Mouse (Mus musculus) ovary, postnatal 36 days (tissue): ENCODE measurements around the gene Utp6.
A peak's percentile ranks its signal among the peaks of the same experiment; 100 is the strongest.

Source experiments
- DNase-seq: peaks from one replicate; pipeline ENCODE4 v3.0.0; 2022; ENCODE audit warnings: low spot score, mixed read lengths

The Utp6 gene

GRCm38 (mm10) chr11:79961346-79962124 is 655 bp downstream of the Utp6 start:
- DNase-seq: no peak

DNA sequence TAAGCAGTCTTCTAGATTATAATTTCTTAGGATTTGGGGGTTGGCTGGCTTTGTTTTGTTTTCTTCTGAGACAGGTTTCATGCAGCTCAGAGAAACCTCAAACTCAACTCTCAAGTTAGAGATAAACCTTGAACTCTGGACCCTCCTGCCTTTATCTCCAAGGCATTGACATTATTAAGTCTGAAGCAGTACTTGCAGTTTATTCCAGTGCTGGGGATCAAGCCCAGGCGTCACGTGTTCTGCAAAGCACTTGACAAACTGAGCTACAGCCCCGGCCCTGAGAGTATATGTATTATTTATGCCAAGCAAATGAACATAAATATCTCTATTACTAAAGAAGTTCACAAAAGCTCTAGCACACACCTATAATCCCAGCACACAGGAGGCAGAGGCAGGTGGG is 14.9 kb downstream of the Utp6 start:
- DNase-seq: no peak

DNA sequence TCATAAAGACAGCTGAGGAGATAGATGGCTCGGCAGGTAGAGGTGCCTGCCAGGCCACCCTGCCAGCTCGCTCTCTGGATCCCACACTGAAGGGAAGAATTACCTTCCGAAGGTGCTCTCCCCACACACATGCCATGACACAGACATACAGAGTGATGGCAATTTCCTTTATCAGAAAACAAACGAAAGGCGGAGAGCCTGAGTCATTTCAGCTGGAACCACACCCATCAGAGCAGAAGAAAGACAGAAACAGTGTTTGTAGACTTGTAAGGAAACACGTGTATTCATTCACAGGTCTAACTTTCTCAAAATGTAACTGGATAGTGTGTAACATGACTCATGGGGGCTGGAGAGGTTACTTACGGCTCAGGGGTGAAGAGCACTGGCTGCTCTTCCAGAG is 18.6 kb downstream of the Utp6 start:
- no peak for DNase-seq

DNA sequence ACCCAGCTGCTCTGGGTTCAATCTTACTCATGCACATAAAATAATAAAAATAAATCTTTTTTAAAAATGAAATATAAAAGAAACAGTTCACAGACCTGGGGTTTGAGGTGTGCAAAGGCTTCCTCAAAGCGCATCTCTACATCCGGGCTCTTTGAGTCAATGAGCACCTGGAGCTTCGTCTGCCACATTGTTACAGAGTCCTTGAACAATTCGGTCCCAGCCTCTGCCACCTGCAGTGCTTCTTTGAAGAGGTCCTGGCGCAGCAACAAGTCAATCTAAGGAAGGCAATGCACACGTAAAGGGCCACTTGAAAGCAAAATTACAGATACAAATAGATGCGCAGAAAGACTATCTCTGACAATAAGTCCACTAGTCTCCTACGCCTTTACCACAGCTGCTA is 19.1 kb downstream of the Utp6 start:
- DNase-seq: no peak

- DNase-seq: no peak
Observed at GRCm38 (mm10) chr11:79935766-79936165, 26.4 kb downstream of the Utp6 start.

DNA sequence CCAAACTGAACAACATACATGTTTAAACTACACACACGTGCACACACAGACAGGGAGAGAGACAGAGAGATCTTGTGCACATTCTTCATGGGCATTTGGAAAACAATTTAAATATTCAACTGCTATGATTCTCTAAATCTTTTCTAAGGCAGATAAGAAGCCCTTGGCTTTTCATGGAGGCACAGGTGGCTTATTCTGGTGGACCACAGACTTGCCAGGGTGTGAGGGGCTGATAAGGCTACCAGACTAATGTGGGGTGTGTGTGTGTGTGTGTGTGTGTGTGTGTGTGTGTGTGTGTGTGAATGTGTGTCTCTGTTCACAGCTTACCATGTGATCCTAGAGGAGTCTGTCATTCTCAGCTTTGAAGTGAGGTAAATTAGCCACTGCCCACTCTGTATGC is 39.4 kb downstream of the Utp6 start:
- DNase-seq: no peak

GRCm38 (mm10) chr11:79922157-79922556 is 40.0 kb downstream of the Utp6 start:
- no peak for DNase-seq

- DNase-seq: no peak
Observed at GRCm38 (mm10) chr11:79920505-79921025, 41.6 kb downstream of the Utp6 start.

GRCm38 (mm10) chr11:79919685-79920504 is 42.3 kb downstream of the Utp6 start:
- DNase-seq: peak; percentile 74

DNA sequence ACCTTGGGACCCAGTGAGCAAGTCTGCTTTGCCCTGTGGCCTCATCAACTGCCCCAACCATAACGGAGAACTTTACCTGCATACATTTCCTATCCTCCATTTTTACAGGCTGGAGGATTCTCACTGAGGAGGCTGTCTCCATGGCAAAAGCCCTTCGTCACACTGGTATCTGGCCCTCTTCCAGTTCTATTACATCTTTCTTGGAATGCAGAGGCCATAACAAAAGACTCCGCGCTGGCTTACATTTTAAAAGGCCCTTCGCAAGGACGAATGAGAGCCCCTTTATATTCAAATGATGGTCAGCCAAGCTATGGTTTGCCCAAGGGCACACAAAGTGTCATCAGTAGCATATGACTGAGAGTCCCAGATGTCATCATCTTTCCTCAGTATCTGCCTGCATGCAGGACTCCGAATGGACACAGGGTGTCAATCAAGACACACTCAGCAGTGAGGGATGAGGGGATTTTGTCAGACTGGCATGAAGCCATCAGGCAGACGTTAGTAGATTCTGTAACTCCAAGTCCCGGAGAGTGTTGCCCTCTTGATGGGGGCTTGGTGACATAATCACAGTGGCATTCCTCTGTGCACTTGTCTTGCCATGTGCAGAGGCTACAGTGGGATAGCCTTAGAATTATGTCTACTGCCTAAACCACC is 46.4 kb downstream of the Utp6 start:
- no peak for DNase-seq

DNA sequence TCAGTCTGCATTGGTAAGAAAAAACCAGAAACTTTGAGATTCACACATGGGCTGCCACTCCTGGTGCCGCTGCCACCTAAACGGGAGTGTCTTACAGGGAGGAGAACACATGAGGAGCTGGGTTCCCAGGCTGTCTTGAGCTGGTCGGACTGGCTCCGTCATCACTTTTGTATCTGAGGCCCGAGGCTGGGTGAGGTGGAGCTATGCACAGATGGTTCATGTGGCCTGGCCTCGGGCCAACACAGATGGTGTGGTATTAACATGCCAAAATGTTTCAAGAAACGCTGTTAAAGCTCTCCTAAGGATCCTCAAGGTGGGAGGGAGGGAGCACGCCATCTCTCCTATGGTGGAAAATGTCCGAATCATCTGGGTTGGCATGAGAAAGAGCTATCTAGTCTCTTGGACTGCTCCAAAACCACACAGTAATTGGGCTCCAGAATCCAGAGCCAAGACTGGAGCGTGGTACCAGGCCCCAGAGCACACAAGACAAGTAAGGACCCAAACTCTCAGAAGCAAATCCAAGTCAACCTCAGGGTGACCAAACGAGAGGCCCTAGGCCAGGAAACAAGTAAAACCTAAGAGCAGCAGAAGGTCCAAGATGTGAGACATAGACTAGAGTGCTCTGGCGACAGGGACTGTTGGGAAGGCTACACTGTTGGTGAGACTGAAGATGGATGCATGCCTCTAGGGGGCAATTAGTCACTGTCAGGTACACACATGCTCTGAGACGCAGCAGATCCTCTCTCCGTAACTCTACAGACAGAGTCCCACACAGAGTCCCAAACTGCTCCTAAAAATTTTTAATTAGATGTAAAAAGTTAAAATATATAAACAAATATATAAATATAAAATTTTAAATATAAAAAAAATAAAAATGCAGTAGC is 53.3 kb downstream of the Utp6 start:
- peak; percentile 17 for DNase-seq

- no peak for DNase-seq
Observed at GRCm38 (mm10) chr11:79906920-79907319, 55.3 kb downstream of the Utp6 start.

DNA sequence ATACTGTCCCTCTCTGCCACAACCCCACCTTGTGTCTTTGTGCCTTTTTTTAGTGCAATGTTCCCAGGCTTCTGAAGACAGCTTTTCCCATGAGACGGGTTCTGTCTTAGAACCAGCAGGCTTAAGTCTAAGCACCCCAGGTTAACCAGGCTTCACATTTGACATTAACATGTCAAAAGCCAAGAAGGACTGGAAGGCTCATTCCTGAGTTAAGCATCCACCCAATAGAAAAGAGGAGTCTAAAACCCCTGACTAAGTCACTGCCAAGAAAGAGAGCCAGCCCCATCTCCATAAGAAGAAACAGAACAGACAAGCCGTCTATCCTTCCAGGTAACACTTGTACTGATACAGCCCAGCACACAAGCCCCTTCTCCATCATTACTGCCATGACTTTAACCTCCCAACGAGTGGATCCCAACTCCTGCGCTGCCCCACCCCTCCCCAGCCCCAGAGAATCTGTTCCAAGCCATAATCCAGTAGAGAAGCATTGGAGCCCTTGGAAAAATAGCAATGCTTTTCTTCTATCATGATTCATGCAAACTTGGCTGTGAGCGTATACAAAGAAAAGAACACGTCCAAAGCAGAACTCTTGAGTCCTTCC is 59.2 kb downstream of the Utp6 start:
- no peak for DNase-seq

DNA sequence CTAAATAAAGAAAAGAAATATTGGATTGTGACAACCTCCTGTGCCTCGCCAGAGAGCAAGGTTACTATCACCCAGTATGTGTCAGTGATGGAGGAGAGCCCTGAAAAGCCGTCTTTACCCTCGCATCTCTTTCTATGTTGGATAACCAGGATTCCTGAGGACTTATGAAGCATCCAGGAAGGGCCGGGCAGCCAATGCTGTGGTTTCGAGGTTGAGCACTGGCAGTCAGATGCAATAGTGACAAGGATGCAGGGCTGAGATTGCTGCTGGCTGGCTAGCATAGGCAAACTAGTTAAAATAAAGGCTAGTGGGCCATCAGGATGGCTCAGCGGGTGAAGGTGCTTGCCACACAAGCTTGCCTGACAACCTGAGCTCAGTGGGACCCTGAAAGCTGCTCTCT is 61.0 kb downstream of the Utp6 start:
- DNase-seq: no peak

DNA sequence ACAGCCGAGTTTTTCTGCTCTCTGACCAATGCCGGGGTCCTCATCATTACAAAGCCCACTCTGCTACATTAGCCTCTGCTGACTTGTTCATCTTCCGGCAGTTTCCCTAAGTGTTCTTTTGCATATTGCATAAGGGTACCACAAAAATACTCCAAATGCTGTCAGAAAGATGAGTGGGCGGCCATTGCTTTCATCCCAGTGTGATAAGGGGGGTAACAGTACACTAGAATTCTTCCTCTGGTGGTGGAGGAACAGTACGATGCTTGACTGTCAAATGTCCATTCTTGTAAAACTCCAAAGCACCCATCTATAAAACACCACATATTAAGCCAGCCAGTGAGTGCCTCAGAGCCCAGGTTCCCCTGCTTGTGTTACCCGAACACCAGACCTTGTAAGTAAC is 69.9 kb downstream of the Utp6 start:
- DNase-seq: no peak

DNA sequence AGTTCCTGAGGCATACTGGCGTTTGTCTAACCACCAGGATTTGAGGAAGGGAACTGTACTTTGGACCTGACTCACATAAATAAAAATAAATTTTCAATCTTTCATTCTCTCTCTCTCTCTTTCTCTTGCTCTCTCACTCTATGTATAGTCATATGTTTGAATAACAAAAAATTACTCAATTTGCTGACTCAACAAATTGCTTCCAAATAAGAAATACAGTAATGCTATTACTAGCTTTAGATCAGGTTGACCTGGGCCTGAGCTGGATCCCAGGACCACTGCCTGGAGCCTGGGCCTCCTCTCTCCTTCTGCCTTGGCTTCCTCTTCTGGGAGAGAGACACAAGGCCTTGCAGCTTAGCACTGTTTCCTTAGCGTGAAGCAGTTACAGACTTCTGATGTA is 71.4 kb downstream of the Utp6 start:
- DNase-seq: no peak

- DNase-seq: no peak
Observed at GRCm38 (mm10) chr11:79886961-79887360, 75.2 kb downstream of the Utp6 start.

DNA sequence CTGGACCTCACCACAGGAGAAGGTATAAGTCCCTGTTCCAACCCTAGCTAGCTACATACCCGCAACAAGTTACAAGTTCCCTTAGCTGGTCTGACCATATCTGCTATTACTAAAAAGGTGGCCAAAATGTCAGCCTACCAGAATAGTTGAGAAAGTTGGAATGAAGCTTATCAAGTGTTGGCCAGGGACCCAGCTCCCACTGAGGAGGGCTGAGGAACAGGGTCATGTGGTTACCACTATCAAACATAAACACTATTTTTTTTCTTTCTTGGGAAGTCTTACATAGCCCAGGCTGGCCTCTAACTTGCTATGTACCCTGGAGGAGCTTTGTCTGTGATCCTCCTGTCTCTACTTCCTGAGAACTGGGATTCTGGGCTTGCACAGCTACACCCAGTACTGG is 75.8 kb downstream of the Utp6 start:
- DNase-seq: no peak

GRCm38 (mm10) chr11:79885713-79886393 is 76.3 kb downstream of the Utp6 start:
- no peak for DNase-seq

DNA sequence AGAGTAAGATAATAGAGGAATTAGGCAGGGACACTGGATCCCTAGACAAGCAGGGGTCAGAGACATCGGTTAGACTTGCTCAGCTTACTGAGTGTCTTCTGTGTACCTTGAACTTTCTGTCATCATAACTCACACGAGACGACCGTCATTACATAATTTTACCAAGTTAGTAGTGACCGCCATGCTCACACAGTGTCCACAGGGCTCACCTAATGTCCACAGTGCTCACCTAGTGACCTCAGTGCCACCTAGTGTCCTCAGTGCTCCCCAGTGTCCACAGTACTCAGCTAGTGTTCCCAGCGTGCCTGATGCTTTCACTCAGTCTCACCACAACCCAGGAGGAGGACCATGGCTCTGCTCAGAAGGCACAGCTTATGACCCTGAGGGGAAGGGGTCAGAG is 77.4 kb downstream of the Utp6 start:
- DNase-seq: no peak
